Mouse (Mus musculus): ENCODE results near the gene Tef. TPM values are rescaled to one million over a fixed set of nuclear protein-coding genes. Genes with fewer than 3 reads are reported as not detected.

The Tef gene
- polyA plus RNA-seq, 1 experiment from 2014 or later = 17.7 TPM

DNA sequence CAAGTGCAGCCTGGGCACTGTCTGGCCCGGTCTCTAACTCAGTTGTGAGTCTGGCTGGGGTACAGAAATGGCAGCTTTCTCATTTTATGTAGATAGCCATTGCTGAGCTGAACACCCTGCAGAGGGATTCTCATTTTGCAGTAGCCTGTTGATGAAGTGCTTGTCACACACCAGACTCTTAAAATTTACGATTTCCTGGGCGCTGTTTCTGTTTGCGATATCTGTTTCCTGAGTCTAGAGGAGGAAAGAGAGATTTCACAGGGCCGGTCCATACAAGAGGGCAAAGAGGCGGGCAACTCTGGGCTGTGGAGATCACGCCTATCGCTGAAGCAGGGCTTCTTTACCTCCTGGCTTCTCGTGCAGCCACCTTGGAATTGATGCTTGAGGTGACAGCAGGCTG, 36.6 kb upstream of the Tef start:
- Histone ChIP-seq H3K9me3 (ENCODE audit: control insufficient read depth, low read length) (no peaks in the 10 kb centered on the region), H3K27me3 (replicated peaks; ENCODE audit: control insufficient read depth, insufficient read depth, low read length) (no peaks in the 10 kb centered on the region), H3K27ac (ENCODE audit: low read depth) (no peak overlapping the region), H3K4me1 (replicated peaks; ENCODE audit: control insufficient read depth, insufficient read depth, low read length) (no peaks in the 10 kb centered on the region), H3K9ac (ENCODE audit: low read length) (no peak overlapping the region), H3K4me2 (ENCODE audit: low read length) (no peak overlapping the region), H3K36me3 (ENCODE audit: control insufficient read depth, insufficient read depth, low read length) (peaks cover 33% of the 10 kb centered on the region), H3K4me3 (ENCODE audit: low read depth, low read length) (no peak overlapping the region)
- DNase-seq (ENCODE audit: low spot score) (no peak), ATAC-seq (replicated peaks; ENCODE audit: low FRiP score, low TSS enrichment, low read depth) (no peak)
- 58% methylated on average over 9 of the region's 9 CpGs for WGBS

DNA sequence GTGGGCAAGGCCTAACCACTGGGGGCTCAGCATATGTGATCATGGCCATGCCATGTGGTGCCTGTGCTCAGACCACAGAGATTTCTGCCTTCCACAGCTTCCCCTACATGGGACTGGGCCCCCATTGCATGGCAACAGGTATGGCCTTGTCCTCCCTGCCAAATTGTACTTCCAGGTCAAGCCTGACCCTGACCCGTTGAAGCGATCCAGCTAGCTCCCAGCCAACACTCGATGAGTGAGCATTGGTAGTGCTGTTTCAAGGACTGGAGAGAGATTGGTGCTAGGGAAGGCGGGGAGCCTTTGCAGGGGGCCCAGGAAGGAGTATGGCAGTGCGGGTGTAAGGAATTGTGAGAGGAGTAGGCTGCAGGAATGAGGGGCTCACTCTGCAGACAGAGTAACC, 35.8 kb upstream of the Tef start:
- no peaks in the 10 kb centered on the region for H3K27me3 ChIP-seq (replicated peaks; ENCODE audit: control insufficient read depth, insufficient read depth, low read length)
- H3K27ac ChIP-seq (ENCODE audit: low read depth) = no peak overlapping the region
- 92% methylated on average over 5 of the region's 5 CpGs for WGBS
- H3K4me1 ChIP-seq (replicated peaks; ENCODE audit: control insufficient read depth, insufficient read depth, low read length) = no peaks in the 10 kb centered on the region
- no peak overlapping the region for H3K4me3 ChIP-seq (ENCODE audit: low read depth, low read length)
- H3K9ac ChIP-seq (ENCODE audit: low read length) = no peak overlapping the region
- no peak for DNase-seq (ENCODE audit: low spot score)
- H3K9me3 ChIP-seq (ENCODE audit: control insufficient read depth, low read length) = no peaks in the 10 kb centered on the region
- H3K36me3 ChIP-seq (ENCODE audit: control insufficient read depth, insufficient read depth, low read length) = peaks cover 36% of the 10 kb centered on the region
- no peak for ATAC-seq (replicated peaks; ENCODE audit: low FRiP score, low TSS enrichment, low read depth)
- no peak overlapping the region for H3K4me2 ChIP-seq (ENCODE audit: low read length)

DNA sequence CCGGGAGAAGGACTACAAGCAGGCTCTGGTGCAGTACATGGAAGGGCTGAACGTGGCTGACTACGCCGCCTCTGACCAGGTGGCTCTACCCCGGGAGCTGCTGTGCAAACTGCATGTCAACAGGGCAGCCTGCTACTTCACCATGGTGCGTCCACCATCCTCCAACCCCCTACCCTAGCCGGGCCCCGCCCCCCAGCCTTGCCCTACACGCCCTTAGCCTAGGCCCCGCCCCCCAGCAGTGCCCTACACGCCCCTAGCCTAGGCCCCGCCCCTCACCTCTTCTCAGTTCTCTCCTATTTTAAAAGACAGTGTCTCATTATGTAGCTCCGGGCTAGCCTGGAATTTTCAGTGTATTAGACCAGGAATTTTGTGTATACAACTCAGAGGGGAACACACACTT, 33.2 kb upstream of the Tef start:
- WGBS = 56% methylated on average over 13 of the region's 13 CpGs
- Histone ChIP-seq H3K4me2 (ENCODE audit: low read length) (no peak overlapping the region), H3K4me3 (ENCODE audit: low read depth, low read length) (no peak overlapping the region), H3K36me3 (ENCODE audit: control insufficient read depth, insufficient read depth, low read length) (peaks cover 56% of the 10 kb centered on the region), H3K9me3 (ENCODE audit: control insufficient read depth, low read length) (no peaks in the 10 kb centered on the region), H3K27ac (ENCODE audit: low read depth) (no peak overlapping the region), H3K4me1 (replicated peaks; ENCODE audit: control insufficient read depth, insufficient read depth, low read length) (no peaks in the 10 kb centered on the region), H3K27me3 (replicated peaks; ENCODE audit: control insufficient read depth, insufficient read depth, low read length) (no peaks in the 10 kb centered on the region), H3K9ac (ENCODE audit: low read length) (no peak overlapping the region)
- 0 out of 2 replicates have a peak, but pooled peaks have one; percentile 37 for ATAC-seq (replicated peaks; ENCODE audit: low FRiP score, low TSS enrichment, low read depth)
- no peak for DNase-seq (ENCODE audit: low spot score)

DNA sequence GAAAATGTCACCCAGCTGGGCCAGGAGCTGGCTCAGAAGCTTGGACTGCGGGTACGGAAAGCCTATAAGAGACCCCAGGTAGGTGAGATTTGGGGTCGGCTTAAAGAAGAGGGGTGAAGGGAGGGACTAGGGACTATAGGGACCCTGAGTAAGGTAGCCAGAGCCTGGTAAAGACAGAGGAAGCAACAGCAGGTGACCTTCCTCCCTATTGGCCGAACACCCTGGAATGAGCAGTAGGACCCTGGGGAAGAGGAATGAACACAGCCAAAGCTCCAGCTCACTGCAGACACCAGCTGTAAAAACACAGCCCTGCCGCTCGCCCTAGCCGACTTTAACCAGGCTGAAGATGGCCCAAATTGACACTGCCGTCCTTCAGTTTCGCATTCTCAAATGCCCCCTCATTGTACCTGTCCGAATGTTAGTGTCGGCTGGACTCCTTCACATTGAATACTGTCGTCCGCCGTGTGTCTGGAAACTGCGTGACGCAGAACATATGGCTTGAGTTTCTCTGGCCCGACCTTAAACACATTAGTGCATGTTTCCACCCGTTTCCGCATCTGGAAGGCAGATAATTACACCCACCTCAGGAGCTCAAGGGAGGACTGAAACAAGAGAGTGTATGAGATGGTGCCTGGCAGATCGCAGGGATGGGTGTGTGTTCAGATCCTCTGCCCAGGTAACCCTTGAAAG, 29.6 kb upstream of the Tef start:
- no peaks in the 10 kb centered on the region for H3K9me3 ChIP-seq (ENCODE audit: control insufficient read depth, low read length)
- no peak overlapping the region for H3K27ac ChIP-seq (ENCODE audit: low read depth)
- H3K4me2 ChIP-seq (ENCODE audit: low read length) = no peak overlapping the region
- H3K4me3 ChIP-seq (ENCODE audit: low read depth, low read length) = no peak overlapping the region
- H3K9ac ChIP-seq (ENCODE audit: low read length) = no peak overlapping the region
- DNase-seq (ENCODE audit: low spot score) (no peak), ATAC-seq (replicated peaks; ENCODE audit: low FRiP score, low TSS enrichment, low read depth) (no peak)
- H3K27me3 ChIP-seq (replicated peaks; ENCODE audit: control insufficient read depth, insufficient read depth, low read length) = no peaks in the 10 kb centered on the region
- H3K4me1 ChIP-seq (replicated peaks; ENCODE audit: control insufficient read depth, insufficient read depth, low read length) = no peaks in the 10 kb centered on the region
- H3K36me3 ChIP-seq (ENCODE audit: control insufficient read depth, insufficient read depth, low read length) = peaks cover 92% of the 10 kb centered on the region
- WGBS = 62% methylated on average over 20 of the region's 20 CpGs

DNA sequence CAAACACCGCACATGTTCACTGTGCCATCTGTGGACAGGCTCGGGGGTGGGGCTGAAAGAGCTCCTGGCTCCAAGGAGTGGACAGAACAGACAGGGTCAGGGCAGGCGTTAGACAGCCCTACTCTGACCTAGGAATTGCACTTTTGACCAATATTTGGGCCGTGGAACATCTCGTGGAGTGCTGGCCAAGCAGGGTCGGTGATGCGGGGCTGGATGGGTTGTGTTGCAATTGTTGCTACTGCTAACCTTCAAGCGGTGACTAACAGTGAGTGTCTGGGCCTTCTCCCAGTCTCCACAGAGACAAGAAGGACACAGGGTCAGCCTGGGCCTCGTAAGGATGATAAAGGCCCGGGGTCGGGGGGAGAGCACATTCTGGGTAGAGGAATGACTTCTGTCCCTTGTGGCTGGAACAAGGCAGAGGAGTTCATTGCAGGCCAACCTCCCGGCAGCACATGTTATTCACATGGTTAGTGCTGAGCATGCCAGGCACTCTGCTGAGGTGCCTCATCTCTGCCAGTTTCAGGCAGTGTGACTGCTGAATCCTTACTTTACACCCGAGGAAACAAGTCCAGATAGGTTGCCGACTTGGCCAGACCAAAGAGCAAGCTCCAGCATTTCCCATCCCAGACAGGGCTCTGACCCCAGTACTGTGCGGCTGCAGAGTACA, 27.6 kb upstream of the Tef start:
- 88% methylated on average over 15 of the region's 15 CpGs for WGBS
- no peak overlapping the region for H3K4me3 ChIP-seq (ENCODE audit: low read depth, low read length)
- no peak overlapping the region for H3K4me2 ChIP-seq (ENCODE audit: low read length)
- peaks cover 93% of the 10 kb centered on the region for H3K36me3 ChIP-seq (ENCODE audit: control insufficient read depth, insufficient read depth, low read length)
- DNase-seq (ENCODE audit: low spot score) (no peak), ATAC-seq (replicated peaks; ENCODE audit: low FRiP score, low TSS enrichment, low read depth) (no peak)
- no peaks in the 10 kb centered on the region for H3K9me3 ChIP-seq (ENCODE audit: control insufficient read depth, low read length)
- H3K27me3 ChIP-seq (replicated peaks; ENCODE audit: control insufficient read depth, insufficient read depth, low read length) = no peaks in the 10 kb centered on the region
- no peak overlapping the region for H3K9ac ChIP-seq (ENCODE audit: low read length)
- H3K4me1 ChIP-seq (replicated peaks; ENCODE audit: control insufficient read depth, insufficient read depth, low read length) = no peaks in the 10 kb centered on the region
- H3K27ac ChIP-seq (ENCODE audit: low read depth) = no peak overlapping the region

DNA sequence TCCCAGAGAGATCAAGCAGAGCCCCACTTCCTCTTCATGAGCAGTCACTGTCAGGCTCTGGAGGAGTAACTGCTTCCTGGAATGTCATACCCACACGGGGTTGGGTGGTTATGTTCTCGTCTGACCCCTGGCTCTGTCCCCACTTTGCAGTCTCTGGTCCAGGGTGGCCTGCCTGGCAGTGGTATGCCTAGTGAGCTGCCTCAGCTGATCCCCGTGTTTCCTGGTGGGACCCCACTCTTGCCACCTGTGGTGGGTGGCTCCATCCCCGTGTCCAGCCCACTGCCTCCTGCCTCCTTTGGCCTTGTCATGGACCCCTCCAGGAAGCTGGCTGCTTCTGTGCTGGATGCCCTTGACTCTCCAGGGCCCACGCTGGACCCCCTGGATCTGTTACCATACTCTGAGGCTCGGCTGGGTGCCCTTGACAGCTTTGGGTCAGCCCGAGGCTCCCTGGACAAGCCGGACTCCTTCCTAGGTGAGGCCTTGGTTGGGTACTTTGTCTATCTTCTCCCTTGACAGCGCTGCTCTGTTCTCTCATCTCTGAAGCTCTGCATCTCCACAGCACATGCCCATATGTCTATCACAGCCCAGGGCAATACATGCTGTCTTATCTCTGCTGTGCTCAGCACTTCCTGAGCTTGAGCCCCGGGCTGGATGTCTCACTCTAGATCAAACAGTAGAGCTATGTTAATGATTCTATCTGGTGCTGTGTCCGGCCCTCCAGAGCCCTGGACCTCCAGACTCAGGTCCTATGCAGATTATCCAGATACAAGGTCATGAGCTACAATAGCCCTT, 25.4 kb upstream of the Tef start:
- H3K9me3 ChIP-seq (ENCODE audit: control insufficient read depth, low read length) = no peaks in the 10 kb centered on the region
- H3K36me3 ChIP-seq (ENCODE audit: control insufficient read depth, insufficient read depth, low read length) = peaks cover 100% of the 10 kb centered on the region

DNA sequence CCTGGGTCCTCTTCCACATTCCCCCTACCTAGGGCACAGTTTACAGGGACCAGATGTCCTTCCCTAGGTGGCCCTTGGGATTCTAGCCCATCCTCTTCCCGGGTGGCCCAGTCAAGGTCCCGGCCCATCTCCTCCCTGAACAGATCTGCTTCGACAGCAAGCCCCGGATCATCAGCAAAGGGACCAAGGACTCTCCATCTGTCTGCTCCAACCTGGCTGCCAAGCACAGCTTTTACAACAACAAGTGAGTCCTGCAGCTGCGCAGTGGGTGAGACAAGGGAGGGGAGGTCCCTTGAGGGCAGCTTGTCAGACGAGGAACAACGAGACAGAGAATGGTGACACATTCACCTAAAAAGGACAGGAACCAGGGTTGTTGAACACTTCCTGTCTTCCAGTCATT, 20.4 kb upstream of the Tef start:
- H3K4me2 ChIP-seq (ENCODE audit: low read length) = no peak overlapping the region
- H3K4me3 ChIP-seq (ENCODE audit: low read depth, low read length) = no peak overlapping the region
- DNase-seq (ENCODE audit: low spot score) = no peak
- no peak overlapping the region for H3K27ac ChIP-seq (ENCODE audit: low read depth)
- no peaks in the 10 kb centered on the region for H3K9me3 ChIP-seq (ENCODE audit: control insufficient read depth, low read length)
- H3K4me1 ChIP-seq (replicated peaks; ENCODE audit: control insufficient read depth, insufficient read depth, low read length) = no peaks in the 10 kb centered on the region
- H3K27me3 ChIP-seq (replicated peaks; ENCODE audit: control insufficient read depth, insufficient read depth, low read length) = no peaks in the 10 kb centered on the region
- no peak overlapping the region for H3K9ac ChIP-seq (ENCODE audit: low read length)
- H3K36me3 ChIP-seq (ENCODE audit: control insufficient read depth, insufficient read depth, low read length) = peaks cover 95% of the 10 kb centered on the region
- 89% methylated on average over 7 of the region's 7 CpGs for WGBS
- no peak for ATAC-seq (replicated peaks; ENCODE audit: low FRiP score, low TSS enrichment, low read depth)

More for the DNA sequence above, 25.4 kb upstream of the Tef start:
- Histone ChIP-seq H3K4me2 (ENCODE audit: low read length) (no peak overlapping the region), H3K27ac (ENCODE audit: low read depth) (no peak overlapping the region), H3K4me1 (replicated peaks; ENCODE audit: control insufficient read depth, insufficient read depth, low read length) (no peaks in the 10 kb centered on the region), H3K4me3 (ENCODE audit: low read depth, low read length) (no peak overlapping the region), H3K9ac (ENCODE audit: low read length) (no peak overlapping the region), H3K27me3 (replicated peaks; ENCODE audit: control insufficient read depth, insufficient read depth, low read length) (no peaks in the 10 kb centered on the region)
- ATAC-seq (replicated peaks; ENCODE audit: low FRiP score, low TSS enrichment, low read depth) (no peak), DNase-seq (ENCODE audit: low spot score) (no peak)
- WGBS = 86% methylated on average over 11 of the region's 11 CpGs

DNA sequence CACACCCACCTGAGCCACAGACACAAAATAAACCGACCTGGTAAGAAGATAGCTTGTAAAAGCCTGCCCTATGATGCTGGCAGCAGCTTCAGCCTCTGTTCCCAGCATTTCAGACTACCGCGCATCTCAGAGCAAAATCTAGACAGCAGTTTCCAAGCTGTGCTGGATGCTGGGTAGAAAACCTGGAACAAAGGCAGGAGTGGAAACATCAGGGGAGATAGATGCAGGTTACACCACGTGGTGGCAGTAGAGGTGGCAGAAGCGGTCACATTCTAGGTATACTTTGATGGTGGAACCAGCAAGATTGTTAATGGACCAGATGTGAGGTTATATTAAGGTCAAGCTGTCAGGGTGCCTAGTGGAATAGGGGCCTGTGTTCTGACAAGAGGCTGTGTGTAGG, 17.5 kb upstream of the Tef start:
- Histone ChIP-seq H3K9ac (ENCODE audit: low read length) (no peak overlapping the region), H3K27me3 (replicated peaks; ENCODE audit: control insufficient read depth, insufficient read depth, low read length) (no peaks in the 10 kb centered on the region), H3K4me1 (replicated peaks; ENCODE audit: control insufficient read depth, insufficient read depth, low read length) (no peaks in the 10 kb centered on the region), H3K4me2 (ENCODE audit: low read length) (no peak overlapping the region), H3K9me3 (ENCODE audit: control insufficient read depth, low read length) (no peaks in the 10 kb centered on the region), H3K36me3 (ENCODE audit: control insufficient read depth, insufficient read depth, low read length) (peaks cover 90% of the 10 kb centered on the region), H3K4me3 (ENCODE audit: low read depth, low read length) (no peak overlapping the region), H3K27ac (ENCODE audit: low read depth) (no peak overlapping the region)
- peak; percentile 56 for DNase-seq (ENCODE audit: low spot score)
- WGBS = 63% methylated on average over 5 of the region's 5 CpGs
- no peak for ATAC-seq (replicated peaks; ENCODE audit: low FRiP score, low TSS enrichment, low read depth)

Data from intestine, embryonic 14.5 days (tissue).